Mouse (Mus musculus) spleen, adult 2 months (tissue): Measurements from ENCODE around the gene Klhl35. TPM values are rescaled to one million over a fixed set of nuclear protein-coding genes. Genes with fewer than 3 reads are reported as not detected.

Experiments used
- DNase-seq, 2 experiments: peaks; one replicate each; pipeline versions ENCODE4 v3.0.0 to v3.0.0-alpha.2; 2012 to 2021; ENCODE audit warnings: low spot score in 2 of 2, low read depth in 1 of 2
- H3K27ac ChIP-seq: fragments of 200-500 bp; 2 replicates; pipeline ENCODE4 v1.5.1; 2012; ENCODE audit warnings: low read length, inconsistent platforms; ENCODE audit not compliant: insufficient read depth
- H3K27me3 ChIP-seq: fragments of 200-500 bp; 2 replicates; pipeline ENCODE4 v1.6.1; 2012; ENCODE audit warnings: mild to moderate bottlenecking, moderate library complexity, low read length, inconsistent platforms; ENCODE audit not compliant: control insufficient read depth, insufficient read depth
- H3K36me3 ChIP-seq: fragments of 200-500 bp; 2 replicates; pipeline ENCODE4 v1.6.1; 2012; ENCODE audit warnings: mild to moderate bottlenecking, low read length, inconsistent platforms; ENCODE audit not compliant: control insufficient read depth, insufficient read depth
- H3K4me1 ChIP-seq: fragments of 200-500 bp; 2 replicates; pipeline ENCODE4 v1.6.1; 2011; ENCODE audit warnings: inconsistent platforms; ENCODE audit not compliant: control insufficient read depth, insufficient read depth, insufficient read length
- H3K4me3 ChIP-seq: fragments of 200-500 bp; 2 replicates; pipeline ENCODE4 v1.5.1; 2011; ENCODE audit warnings: mild to moderate bottlenecking, inconsistent platforms; ENCODE audit not compliant: insufficient read depth, insufficient read length; ENCODE audit errors: extremely low read depth
- CTCF ChIP-seq: fragments of 200-500 bp; IDR thresholded peaks from 2 replicates; pipeline ENCODE4 v1.5.1; 2011; ENCODE audit warnings: mild to moderate bottlenecking, inconsistent platforms; ENCODE audit not compliant: insufficient read depth, insufficient read length, insufficient replicate concordance; ENCODE audit errors: extremely low read depth
- POLR2A ChIP-seq: fragments of 200-500 bp; IDR thresholded peaks from 2 replicates; pipeline ENCODE4 v1.6.1; 2011; ENCODE audit warnings: low read depth, low read length, inconsistent platforms
- WGBS: fragments of 180-500 bp; shearing (Covaris S2); methylation state at CpG from one replicate; pipeline ENCODE4 v1.1.7; 2018; 5-methylcytosine and 5-hydroxymethylcytosine counted together
- polyA plus RNA-seq: library from polyadenylated mRNA; depleted of rRNA; stranded (reverse); fragments of >200 nt; gene quantifications from 2 replicates; pipeline ENCODE4 v1.2.3, GENCODE M21; 2012; rRNA removed

Klhl35 gene
- 1.3 and 2.6 TPM in 2 replicates for polyA plus RNA-seq

GRCm38 (mm10) chr7:99465811-99466210, at the start of gene Klhl35:
Gene Klhl35, plus strand, starts transcription at chr7:99466004.
- TF ChIP-seq POLR2A (no peak), CTCF (no peak)
- no peak for DNase-seq
- no peaks in the 10 kb centered on the region; the same call in 1 of the 2 replicates for H3K27me3 ChIP-seq
- 76% methylated on average over 8 of the region's 8 CpGs for WGBS
- no peaks in the 10 kb centered on the region for H3K36me3 ChIP-seq
- H3K27ac ChIP-seq: no peak within 1 kb of the TSS
- H3K4me3 ChIP-seq: no peak within 1 kb of the TSS
- H3K4me1 ChIP-seq: peaks cover 14% of the 10 kb centered on the region

- Histone ChIP-seq H3K27me3 (no peaks in the 10 kb centered on the region), H3K4me1 (no peaks in the 10 kb centered on the region), H3K36me3 (no peaks in the 10 kb centered on the region), H3K4me3 (no peak overlapping the region), H3K27ac (no peak overlapping the region)
- TF ChIP-seq POLR2A (no peak), CTCF (no peak)
- no peak for DNase-seq
- WGBS: 77% methylated on average over 3 of the region's 3 CpGs
These were observed 46.5 kb upstream of the Klhl35 start for GRCm38 (mm10) chr7:99419311-99419710.

- no peak for DNase-seq
- no peak for TF ChIP-seq CTCF
- no peak for TF ChIP-seq POLR2A
- Histone ChIP-seq H3K36me3 (no peaks in the 10 kb centered on the region), H3K27me3 (no peaks in the 10 kb centered on the region), H3K4me1 (no peaks in the 10 kb centered on the region), H3K27ac (no peak overlapping the region), H3K4me3 (no peak overlapping the region)
- 89% methylated on average over 6 of the region's 6 CpGs for WGBS
These were observed 44.8 kb upstream of the Klhl35 start for GRCm38 (mm10) chr7:99421006-99421405.

GRCm38 (mm10) chr7:99424538-99425155, 41.2 kb upstream of the Klhl35 start:
- DNase-seq: no peak
- WGBS: 92% methylated on average over 8 of the region's 8 CpGs
- Histone ChIP-seq H3K36me3 (no peaks in the 10 kb centered on the region), H3K27ac (no peak overlapping the region), H3K4me1 (no peaks in the 10 kb centered on the region), H3K4me3 (no peak overlapping the region), H3K27me3 (no peaks in the 10 kb centered on the region)
- TF ChIP-seq CTCF (no peak), POLR2A (no peak)

GRCm38 (mm10) chr7:99425706-99426105, 40.1 kb upstream of the Klhl35 start:
- no peak overlapping the region for H3K27ac ChIP-seq
- TF ChIP-seq CTCF: no peak
- no peak for TF ChIP-seq POLR2A
- 88% methylated on average over 4 of the region's 4 CpGs for WGBS
- H3K27me3 ChIP-seq: no peaks in the 10 kb centered on the region
- no peak overlapping the region for H3K4me3 ChIP-seq
- H3K4me1 ChIP-seq: no peaks in the 10 kb centered on the region
- DNase-seq: no peak
- no peaks in the 10 kb centered on the region for H3K36me3 ChIP-seq

- TF ChIP-seq CTCF: no peak
- no peak for TF ChIP-seq POLR2A
- H3K4me1 ChIP-seq: no peaks in the 10 kb centered on the region
- H3K36me3 ChIP-seq: no peaks in the 10 kb centered on the region
- no peak overlapping the region for H3K27ac ChIP-seq
- DNase-seq: no peak
- no peaks in the 10 kb centered on the region for H3K27me3 ChIP-seq
- no peak overlapping the region for H3K4me3 ChIP-seq
- 94% methylated on average over 10 of the region's 10 CpGs for WGBS
These were observed 38.8 kb upstream of the Klhl35 start for GRCm38 (mm10) chr7:99427031-99427430.

- Histone ChIP-seq H3K27me3 (no peaks in the 10 kb centered on the region), H3K4me3 (no peak overlapping the region), H3K36me3 (no peaks in the 10 kb centered on the region), H3K27ac (no peak overlapping the region), H3K4me1 (peaks cover 4% of the 10 kb centered on the region; the same call in 1 of the 2 replicates)
- WGBS: 90% methylated on average over 3 of the region's 3 CpGs
- no peak for DNase-seq
- TF ChIP-seq POLR2A (no peak), CTCF (no peak)
These were observed 37.8 kb upstream of the Klhl35 start for GRCm38 (mm10) chr7:99427987-99428386.
